Comparison of ENCODE assay signal across 9 mouse cellular contexts in the genomic region with DNA sequence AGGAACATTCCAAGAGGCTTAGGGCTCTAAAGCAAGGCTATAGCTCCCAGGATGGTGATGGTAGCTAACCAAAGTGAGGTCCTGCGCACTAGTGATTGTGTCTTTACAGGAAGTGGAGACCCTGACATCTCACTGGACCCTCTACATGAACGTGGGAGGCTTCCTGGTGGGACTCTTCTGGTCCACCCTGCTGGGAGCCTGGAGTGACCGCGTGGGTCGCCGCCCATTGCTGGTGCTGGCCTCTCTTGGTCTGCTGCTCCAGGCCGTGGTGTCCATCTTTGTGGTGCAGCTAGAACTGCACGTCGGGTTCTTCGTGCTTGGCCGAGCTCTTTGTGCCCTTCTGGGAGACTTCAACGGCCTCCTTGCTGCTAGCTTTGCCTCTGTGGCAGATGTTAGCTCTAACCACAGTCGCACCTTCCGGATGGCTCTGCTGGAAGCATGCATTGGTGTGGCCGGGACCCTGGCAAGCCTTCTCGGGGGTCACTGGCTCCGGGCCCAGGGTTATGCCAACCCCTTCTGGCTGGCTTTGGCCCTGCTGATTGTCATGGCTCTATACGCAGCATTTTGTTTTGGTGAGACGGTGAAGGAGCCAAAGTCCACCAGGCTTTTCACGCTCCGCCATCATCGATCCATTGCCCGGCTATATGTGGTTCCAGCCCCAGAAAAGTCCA. TPM values are rescaled to one million over a fixed set of nuclear protein-coding genes. Genes with fewer than 3 reads are reported as not detected.
A peak's percentile ranks its signal among the peaks of the same experiment; 100 is the strongest.
DNase-seq lines count a peak whose midpoint lies in the region; ATAC-seq and TF ChIP-seq lines count a peak whose summit lies in the region.
"Had no signal": no experiment of that assay in that cellular context is flagged by ENCODE, and none has a peak within 500 bp of the region (broad histone marks: within the 10 kb centered on the region; RNA-seq: fewer than 3 reads in every experiment).

No protein-coding gene starts in this region.

- H3K4me2 ChIP-seq in neural tube, embryonic 13.5 days = peak overlapping the region; percentile 73

- H3K36me3 ChIP-seq in forebrain, embryonic 10.5 days (replicated peaks) = peaks cover 5% of the 10 kb centered on the region; the same call in 1 of the 2 replicates
- 0 out of 2 replicates have a peak, but pooled peaks cover 6% of the 10 kb centered on the region for H3K36me3 ChIP-seq in neural tube, embryonic 13.5 days
- H3K36me3 ChIP-seq in thymus, adult 2 months (ENCODE audit: control insufficient read depth, insufficient read depth, low read length) = no peaks in the 10 kb centered on the region

- TF ChIP-seq POLR2A in thymus, adult 2 months (IDR thresholded peaks at IDR 0.05; ENCODE audit: control insufficient read depth, extremely low read depth, insufficient read depth, low read length, poor library complexity) = no peak

- no peak for TF ChIP-seq CTCF in thymus, adult 2 months (IDR thresholded peaks at IDR 0.05; ENCODE audit: borderline replicate concordance, control insufficient read depth, extremely low read depth, insufficient read depth, low read length, poor library complexity)

- peak overlapping the region; percentile 87 for H3K9ac ChIP-seq in neural tube, embryonic 13.5 days

- ATAC-seq in neural tube, embryonic 13.5 days (ENCODE audit: low read depth) = peak; percentile 30

- WGBS in forebrain, embryonic 10.5 days = 58% methylated on average over 23 of the region's 23 CpGs
- WGBS in neural tube, embryonic 13.5 days = 59% methylated on average over 23 of the region's 23 CpGs
- WGBS in thymus, adult 2 months = 84% methylated on average over 23 of the region's 23 CpGs

- H3K9me3 ChIP-seq in forebrain, embryonic 10.5 days = peaks cover 6% of the 10 kb centered on the region; the same call in 1 of the 2 replicates
- H3K9me3 ChIP-seq in neural tube, embryonic 13.5 days = no peaks in the 10 kb centered on the region

- DNase-seq in left cerebral cortex, postnatal 4 days = peak; percentile 35
- no peak for DNase-seq in left cerebral cortex, adult 9 months (ENCODE audit: low spot score in 2 of 2)
- peak; percentile 20 for DNase-seq in forebrain, embryonic 10.5 days (ENCODE audit: extremely low spot score, low spot score)
- DNase-seq in kidney, postnatal 10 days = peak; percentile 24
- no peak for DNase-seq in spleen, postnatal 36 days (ENCODE audit: low spot score in 2 of 2)
- no peak for DNase-seq in thymus, adult 2 months
- DNase-seq in urinary bladder, postnatal 25 days (ENCODE audit: low spot score) = no peak

- peaks cover 36% of the 10 kb centered on the region for H3K4me1 ChIP-seq in forebrain, embryonic 10.5 days
- H3K4me1 ChIP-seq in neural tube, embryonic 13.5 days (replicated peaks) = peaks cover 16% of the 10 kb centered on the region
- H3K4me1 ChIP-seq in thymus, adult 2 months (replicated peaks; ENCODE audit: control insufficient read depth, insufficient read depth, low read length) = peaks cover 12% of the 10 kb centered on the region; the same call in 1 of the 2 replicates

- peak overlapping the region; percentile 92 for H3K4me3 ChIP-seq in forebrain, embryonic 10.5 days
- H3K4me3 ChIP-seq in neural tube, embryonic 13.5 days = peak overlapping the region; percentile 66
- H3K4me3 ChIP-seq in thymus, adult 2 months (ENCODE audit: control insufficient read depth, insufficient read depth, low read length) = no peak overlapping the region

- intact Hi-C loops in left cerebral cortex, postnatal 4 days (cut with DNase I) = no loop called here

- no peaks in the 10 kb centered on the region for H3K27me3 ChIP-seq in forebrain, embryonic 10.5 days (ENCODE audit: poor library complexity, severe bottlenecking)
- H3K27me3 ChIP-seq in neural tube, embryonic 13.5 days = no peaks in the 10 kb centered on the region
- H3K27me3 ChIP-seq in thymus, adult 2 months (ENCODE audit: control insufficient read depth, insufficient read depth, low read length) = no peaks in the 10 kb centered on the region

- H3K27ac ChIP-seq in forebrain, embryonic 10.5 days = peak overlapping the region; percentile 97
- peak overlapping the region; percentile 91 for H3K27ac ChIP-seq in neural tube, embryonic 13.5 days (replicated peaks)
- no peak overlapping the region for H3K27ac ChIP-seq in thymus, adult 2 months (ENCODE audit: control insufficient read depth, insufficient read depth, low read length)

RNA-seq across cellular contexts. Expression of a gene that starts 0.9 kb away (rescaled TPM):
- total RNA-seq in left cerebral cortex, postnatal 4 days (2021) = 10 to 100 TPM in 1 of 2 experiments, 1 to 10 TPM in 1; 7.6 to 11.8 TPM
- polyA plus RNA-seq in forebrain, embryonic 10.5 days (2016; fragmentation: Nextera tagmentation; extraction: Ambion mirVana) = 20.9 and 21.1 TPM in 2 replicates
- 16.5 and 16.9 TPM in 2 replicates for polyA plus RNA-seq in neural tube, embryonic 13.5 days (2015; fragmentation: Nextera tagmentation; extraction: Ambion mirVana)
- 8.3 and 11.2 TPM in 2 replicates for polyA plus RNA-seq in thymus, adult 2 months (2012; rRNA removed)

RNA-seq across cellular contexts. Expression of a gene that starts 31.2 kb away (rescaled TPM):
- 10 to 100 TPM; 69.3 to 71.4 TPM for total RNA-seq in left cerebral cortex, postnatal 4 days (2021)
- 9.4 and 9.8 TPM in 2 replicates for polyA plus RNA-seq in forebrain, embryonic 10.5 days (2016; fragmentation: Nextera tagmentation; extraction: Ambion mirVana)
- polyA plus RNA-seq in neural tube, embryonic 13.5 days (2015; fragmentation: Nextera tagmentation; extraction: Ambion mirVana) = 41.1 and 43.0 TPM in 2 replicates
- polyA plus RNA-seq in thymus, adult 2 months (2012; rRNA removed) = 0.62 and 0.97 TPM in 2 replicates

RNA-seq across cellular contexts. Expression of a gene that starts 32.5 kb away (rescaled TPM):
- total RNA-seq in left cerebral cortex, postnatal 4 days (2021) = 10 to 100 TPM; 60.0 to 67.3 TPM
- polyA plus RNA-seq in forebrain, embryonic 10.5 days (2016; fragmentation: Nextera tagmentation; extraction: Ambion mirVana) = 23.7 and 25.0 TPM in 2 replicates
- polyA plus RNA-seq in neural tube, embryonic 13.5 days (2015; fragmentation: Nextera tagmentation; extraction: Ambion mirVana) = 181 and 197 TPM in 2 replicates
- polyA plus RNA-seq in thymus, adult 2 months (2012; rRNA removed) = 5.5 and 8.9 TPM in 2 replicates

RNA-seq across cellular contexts. Expression of a gene that starts 36.9 kb away (rescaled TPM):
- total RNA-seq in left cerebral cortex, postnatal 4 days (2021) = under 1 TPM; 0.26 to 0.30 TPM
- not detected in 2 replicates for polyA plus RNA-seq in forebrain, embryonic 10.5 days (2016; fragmentation: Nextera tagmentation; extraction: Ambion mirVana)
- polyA plus RNA-seq in neural tube, embryonic 13.5 days (2015; fragmentation: Nextera tagmentation; extraction: Ambion mirVana) = 0.15 TPM in 1 of 2 replicates, not detected in the other
- 0.09 and 0.13 TPM in 2 replicates for polyA plus RNA-seq in thymus, adult 2 months (2012; rRNA removed)
- total RNA-seq: heart, postnatal 10 days had no signal

RNA-seq across cellular contexts. Expression of a gene that starts 44.4 kb away (rescaled TPM):
- total RNA-seq in left cerebral cortex, postnatal 4 days (2021) = not detected
- polyA plus RNA-seq in forebrain, embryonic 10.5 days (2016; fragmentation: Nextera tagmentation; extraction: Ambion mirVana) = not detected in 2 replicates
- not detected in 2 replicates for polyA plus RNA-seq in neural tube, embryonic 13.5 days (2015; fragmentation: Nextera tagmentation; extraction: Ambion mirVana)
- polyA plus RNA-seq in thymus, adult 2 months (2012; rRNA removed) = 0.61 and 0.68 TPM in 2 replicates
- total RNA-seq: heart, postnatal 10 days had no signal

Comparison
In these comparisons a context has a peak if more than half of its experiments do, and no peak if none do; other contexts are left out.
1. DNase-seq: peak in left cerebral cortex, postnatal 4 days (single experiment), forebrain, embryonic 10.5 days (single experiment) and kidney, postnatal 10 days (single experiment); none in left cerebral cortex, adult 9 months (0 of 2), spleen, postnatal 36 days (0 of 2), thymus, adult 2 months (single experiment) and urinary bladder, postnatal 25 days (single experiment).